Mouse (Mus musculus) erythroblast, embryonic 14.5 days (primary cell): ENCODE measurements around the gene Pomt1.

ENCODE experiments used
- GATA1 ChIP-seq: IDR thresholded peaks from 2 replicates; pipeline ENCODE4 v1.6.1; 2012; ENCODE audit warnings: low read length, inconsistent platforms, mixed read lengths
- TAL1 ChIP-seq: IDR thresholded peaks from 3 replicates; pipeline ENCODE4 v1.6.1; 2012; ENCODE audit warnings: low read length, inconsistent platforms, mixed read lengths

GRCm38 (mm10) chr2:32211689-32212088, 24.7 kb upstream of the Pomt1 start:
- no peak for TF ChIP-seq GATA1
- TF ChIP-seq TAL1, result no peak
